In the genomic region with DNA sequence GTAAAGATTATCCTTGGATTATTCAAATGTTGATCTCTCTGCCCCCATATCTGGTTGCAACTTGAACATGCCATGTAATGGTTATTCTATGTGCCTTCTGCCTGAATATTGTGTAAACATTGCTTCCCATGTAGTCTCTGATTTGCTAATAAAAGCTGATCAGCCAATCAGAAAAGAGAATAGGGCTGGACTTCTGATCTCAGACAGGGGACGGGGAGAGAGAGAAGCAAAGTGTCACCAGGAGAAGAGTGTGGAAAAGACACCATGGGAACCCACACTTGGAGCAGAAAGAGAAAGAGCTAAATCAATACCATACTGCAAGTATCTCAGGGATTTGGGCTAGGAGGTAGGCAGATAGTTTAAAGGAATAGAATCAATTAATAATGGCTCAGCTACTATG, we compare ENCODE assay signal across 9 mouse cellular contexts. TPM values are rescaled to one million over a fixed set of nuclear protein-coding genes. Genes with fewer than 3 reads are reported as not detected.
DNase-seq lines count a peak whose midpoint lies in the region; ATAC-seq and TF ChIP-seq lines count a peak whose summit lies in the region.
"Had no signal": no experiment of that assay in that cellular context is flagged by ENCODE, and none has a peak within 500 bp of the region (broad histone marks: within the 10 kb centered on the region; RNA-seq: fewer than 3 reads in every experiment).

Gene Dnah7b, plus strand, starts transcription at position 301 of the 400 bp plus-strand sequence.

- H3K36me3 ChIP-seq in liver, adult 2 months (ENCODE audit: control insufficient read depth, insufficient read depth, low read length), result no peaks in the 10 kb centered on the region
- H3K36me3 ChIP-seq in forebrain, embryonic 11.5 days (ENCODE audit: control insufficient read depth, insufficient read depth, low read length), result no peaks in the 10 kb centered on the region
- H3K36me3 ChIP-seq in intestine, postnatal 0 days (ENCODE audit: control insufficient read depth, insufficient read depth), result no peaks in the 10 kb centered on the region
- H3K36me3 ChIP-seq in neural tube, embryonic 14.5 days (ENCODE audit: control insufficient read depth, insufficient read depth, low read length), result no peaks in the 10 kb centered on the region

- 0 out of 2 replicates have a peak, but pooled peaks cover 4% of the 10 kb centered on the region for H3K4me1 ChIP-seq in liver, adult 2 months (ENCODE audit: control insufficient read depth, insufficient read depth, low read length)
- H3K4me1 ChIP-seq in forebrain, embryonic 11.5 days (replicated peaks; ENCODE audit: control insufficient read depth, insufficient read depth, low read length), result no peaks in the 10 kb centered on the region
- H3K4me1 ChIP-seq in intestine, postnatal 0 days (replicated peaks; ENCODE audit: control insufficient read depth, insufficient read depth, low read length), result no peaks in the 10 kb centered on the region
- H3K4me1 ChIP-seq in neural tube, embryonic 14.5 days (ENCODE audit: control insufficient read depth, insufficient read depth, low read length), result no peaks in the 10 kb centered on the region

- H3K4me3 ChIP-seq in liver, adult 2 months (ENCODE audit: insufficient read depth, low read depth, low read length), result peak within 1 kb of the TSS; percentile 63
- peak within 1 kb of the TSS; percentile 52 for H3K4me3 ChIP-seq in forebrain, embryonic 11.5 days (ENCODE audit: low read depth, low read length)
- peak within 1 kb of the TSS; percentile 52 for H3K4me3 ChIP-seq in intestine, postnatal 0 days (ENCODE audit: low read depth, low read length)
- H3K4me3 ChIP-seq in neural tube, embryonic 14.5 days (ENCODE audit: low read depth, low read length), result peak within 1 kb of the TSS; percentile 59

- H3K9ac ChIP-seq in liver, adult 2 months (ENCODE audit: low read depth, low read length), result peak within 1 kb of the TSS; percentile 66
- peak within 1 kb of the TSS; percentile 81 for H3K9ac ChIP-seq in forebrain, embryonic 11.5 days (ENCODE audit: low read length)
- peak within 1 kb of the TSS; percentile 55 for H3K9ac ChIP-seq in intestine, postnatal 0 days (ENCODE audit: low read depth, low read length)
- peak within 1 kb of the TSS; percentile 65 for H3K9ac ChIP-seq in neural tube, embryonic 14.5 days (replicated peaks; ENCODE audit: low read depth, low read length)

- H3K27me3 ChIP-seq in liver, adult 2 months (ENCODE audit: control insufficient read depth, insufficient read depth, low read length), result no peaks in the 10 kb centered on the region
- H3K27me3 ChIP-seq in forebrain, embryonic 11.5 days (ENCODE audit: control insufficient read depth, insufficient read depth, low read length), result no peaks in the 10 kb centered on the region
- H3K27me3 ChIP-seq in intestine, postnatal 0 days (replicated peaks; ENCODE audit: control insufficient read depth, insufficient read depth, low read length), result no peaks in the 10 kb centered on the region
- no peaks in the 10 kb centered on the region for H3K27me3 ChIP-seq in neural tube, embryonic 14.5 days (ENCODE audit: control insufficient read depth, insufficient read depth, low read length)

- no peaks in the 10 kb centered on the region for H3K9me3 ChIP-seq in forebrain, embryonic 11.5 days (ENCODE audit: control insufficient read depth, low read length)
- H3K9me3 ChIP-seq in intestine, postnatal 0 days (ENCODE audit: control insufficient read depth), result no peaks in the 10 kb centered on the region
- no peaks in the 10 kb centered on the region for H3K9me3 ChIP-seq in neural tube, embryonic 14.5 days (ENCODE audit: control insufficient read depth, low read length)

- H3K4me2 ChIP-seq in forebrain, embryonic 11.5 days (ENCODE audit: low read depth, low read length, severe bottlenecking), result peak within 1 kb of the TSS; percentile 54
- H3K4me2 ChIP-seq in intestine, postnatal 0 days (replicated peaks; ENCODE audit: low read depth), result peak within 1 kb of the TSS; percentile 87
- H3K4me2 ChIP-seq in neural tube, embryonic 14.5 days (ENCODE audit: low read depth, low read length), result peak within 1 kb of the TSS; percentile 54

- no peak for DNase-seq in liver, adult 2 months (ENCODE audit: extremely low read depth, low read depth, low spot score)
- no peak for DNase-seq in liver
- DNase-seq in forebrain, embryonic 11.5 days (ENCODE audit: low spot score), result no peak
- no peak for DNase-seq in gastrocnemius, adult 18-20 months (ENCODE audit: low spot score)
- DNase-seq in spleen, adult 12 weeks (ENCODE audit: low spot score), result no peak
- no peak for DNase-seq in right cerebral cortex, postnatal 14 days

- WGBS in liver, adult 2 months, result 41% methylated on average over 1 of the region's 1 CpGs
- 36% methylated on average over 1 of the region's 1 CpGs for WGBS in forebrain, embryonic 11.5 days
- 28% methylated on average over 1 of the region's 1 CpGs for WGBS in intestine, postnatal 0 days
- 22% methylated on average over 1 of the region's 1 CpGs for WGBS in neural tube, embryonic 14.5 days

- no peak within 1 kb of the TSS for H3K27ac ChIP-seq in liver, adult 2 months (replicated peaks; ENCODE audit: insufficient read depth, low read depth, low read length)
- H3K27ac ChIP-seq in forebrain, embryonic 11.5 days (ENCODE audit: low read depth, low read length), result peak within 1 kb of the TSS; percentile 57; the same call in 1 of the 2 replicates
- peak within 1 kb of the TSS; percentile 29; the same call in 1 of the 2 replicates for H3K27ac ChIP-seq in intestine, postnatal 0 days (ENCODE audit: low read depth, low read length)
- peak within 1 kb of the TSS; percentile 84 for H3K27ac ChIP-seq in neural tube, embryonic 14.5 days (ENCODE audit: low read depth, low read length)

- no peaks in the 10 kb centered on the region for H3K79me2 ChIP-seq in liver, adult 2 months (ENCODE audit: control insufficient read depth, insufficient read depth, low read length)

- TF ChIP-seq POLR2A in liver, adult 2 months (IDR thresholded peaks at IDR 0.05; ENCODE audit: extremely low read depth, insufficient read depth, low read length), result no peak

- ATAC-seq in forebrain, embryonic 11.5 days (replicated peaks; ENCODE audit: low FRiP score), result peak; percentile 14
- ATAC-seq in intestine, postnatal 0 days, result no peak
- peak; percentile 35 for ATAC-seq in neural tube, embryonic 14.5 days (ENCODE audit: low read depth)

- no peak for TF ChIP-seq CTCF in liver, adult 2 months (IDR thresholded peaks at IDR 0.05; ENCODE audit: low read depth, low read length)
- TF ChIP-seq CTCF in intestine, postnatal 0 days (IDR thresholded peaks at IDR 0.05; ENCODE audit: low read depth), result no peak

RNA-seq across cellular contexts. Expression of gene Dnah7b, which starts in this region (rescaled TPM):
- 0.13 and 0.18 TPM in 2 replicates for total RNA-seq in liver, adult 2 months (2014; rRNA removed)
- polyA plus RNA-seq in liver, adult 2 months (2012; rRNA removed), result 0.10 TPM in 1 of 2 replicates, not detected in the other
- polyA plus RNA-seq in forebrain, embryonic 11.5 days (2014; fragmentation: Nextera tagmentation; extraction: Ambion mirVana), result 2.0 and 2.3 TPM in 2 replicates
- polyA plus RNA-seq in intestine, postnatal 0 days (2015; fragmentation: Nextera tagmentation; extraction: Ambion mirVana), result 0.46 and 0.65 TPM in 2 replicates
- 4.5 and 6.8 TPM in 2 replicates for polyA plus RNA-seq in neural tube, embryonic 14.5 days (2014; fragmentation: Nextera tagmentation; extraction: Ambion mirVana)
- under 1 TPM; 0.07 to 0.14 TPM for total RNA-seq in gastrocnemius, adult 18-20 months (2021)
- total RNA-seq: granulocyte monocyte progenitor cell, adult 5-6 weeks had no signal
